Mouse (Mus musculus): Measurements from ENCODE around the gene Slc9a9. TPM values are rescaled to one million over a fixed set of nuclear protein-coding genes. Genes with fewer than 3 reads are reported as not detected.

Slc9a9 gene
- total and polyA plus RNA-seq, 2 experiments from 2014 or later: 6.0 to 6.7 TPM

GRCm38 (mm10) chr9:94674704-94675103 lies 5.0 kb downstream of the Slc9a9 start:
- H3K4me2 ChIP-seq (ENCODE audit: low read depth, low read length, poor library complexity, severe bottlenecking): no peak overlapping the region
- no peaks in the 10 kb centered on the region for H3K36me3 ChIP-seq (ENCODE audit: insufficient read depth, low read length)
- no peak for ATAC-seq (ENCODE audit: low FRiP score)
- no peak for TF ChIP-seq CTCF (IDR thresholded peaks at IDR 0.05)
- H3K9ac ChIP-seq (replicated peaks; ENCODE audit: low read length, poor library complexity, severe bottlenecking): no peak overlapping the region
- no peaks in the 10 kb centered on the region for H3K9me3 ChIP-seq (ENCODE audit: low read length)
- H3K4me1 ChIP-seq (ENCODE audit: insufficient read depth, low read length): peaks cover 5% of the 10 kb centered on the region; the same call in 1 of the 2 replicates
- 88% methylated on average over 1 of the region's 1 CpGs for WGBS
- H3K4me3 ChIP-seq (ENCODE audit: low read depth, low read length): no peak overlapping the region
- no peak overlapping the region for H3K27ac ChIP-seq (ENCODE audit: low read depth, low read length)
- no peak for DNase-seq (ENCODE audit: low spot score)
- H3K27me3 ChIP-seq (ENCODE audit: insufficient read depth, low read length): no peaks in the 10 kb centered on the region

GRCm38 (mm10) chr9:94678021-94678655 lies 8.4 kb downstream of the Slc9a9 start:
- ATAC-seq (ENCODE audit: low FRiP score) (no peak), DNase-seq (ENCODE audit: low spot score) (no peak)
- H3K4me2 ChIP-seq (ENCODE audit: low read depth, low read length, poor library complexity, severe bottlenecking): no peak overlapping the region
- H3K4me1 ChIP-seq (ENCODE audit: insufficient read depth, low read length): no peaks in the 10 kb centered on the region
- no peak for TF ChIP-seq CTCF (IDR thresholded peaks at IDR 0.05)
- no peaks in the 10 kb centered on the region for H3K27me3 ChIP-seq (ENCODE audit: insufficient read depth, low read length)
- WGBS: 77% methylated on average over 3 of the region's 3 CpGs
- H3K36me3 ChIP-seq (ENCODE audit: insufficient read depth, low read length): no peaks in the 10 kb centered on the region
- H3K9ac ChIP-seq (replicated peaks; ENCODE audit: low read length, poor library complexity, severe bottlenecking): no peak overlapping the region
- no peaks in the 10 kb centered on the region for H3K9me3 ChIP-seq (ENCODE audit: low read length)
- no peak overlapping the region for H3K4me3 ChIP-seq (ENCODE audit: low read depth, low read length)
- H3K27ac ChIP-seq (ENCODE audit: low read depth, low read length): no peak overlapping the region

- Histone ChIP-seq H3K27me3 (ENCODE audit: insufficient read depth, low read length) (no peaks in the 10 kb centered on the region), H3K36me3 (ENCODE audit: insufficient read depth, low read length) (no peaks in the 10 kb centered on the region), H3K4me2 (ENCODE audit: low read depth, low read length, poor library complexity, severe bottlenecking) (no peak overlapping the region), H3K4me3 (ENCODE audit: low read depth, low read length) (no peak overlapping the region), H3K9me3 (ENCODE audit: low read length) (no peaks in the 10 kb centered on the region), H3K9ac (replicated peaks; ENCODE audit: low read length, poor library complexity, severe bottlenecking) (no peak overlapping the region), H3K27ac (ENCODE audit: low read depth, low read length) (no peak overlapping the region), H3K4me1 (ENCODE audit: insufficient read depth, low read length) (no peaks in the 10 kb centered on the region)
- no peak for ATAC-seq (ENCODE audit: low FRiP score)
- no peak for DNase-seq (ENCODE audit: low spot score)
- 91% methylated on average over 18 of the region's 18 CpGs for WGBS
- no peak for TF ChIP-seq CTCF (IDR thresholded peaks at IDR 0.05)
These were observed 10.9 kb downstream of the Slc9a9 start for GRCm38 (mm10) chr9:94680468-94681094.

- no peak for DNase-seq (ENCODE audit: low spot score)
- 92% methylated on average over 8 of the region's 8 CpGs for WGBS
- Histone ChIP-seq H3K4me1 (ENCODE audit: insufficient read depth, low read length) (no peaks in the 10 kb centered on the region), H3K9ac (replicated peaks; ENCODE audit: low read length, poor library complexity, severe bottlenecking) (no peak overlapping the region), H3K36me3 (ENCODE audit: insufficient read depth, low read length) (no peaks in the 10 kb centered on the region), H3K27ac (ENCODE audit: low read depth, low read length) (no peak overlapping the region), H3K9me3 (ENCODE audit: low read length) (no peaks in the 10 kb centered on the region), H3K4me2 (ENCODE audit: low read depth, low read length, poor library complexity, severe bottlenecking) (no peak overlapping the region), H3K4me3 (ENCODE audit: low read depth, low read length) (no peak overlapping the region), H3K27me3 (ENCODE audit: insufficient read depth, low read length) (no peaks in the 10 kb centered on the region)
- ATAC-seq (ENCODE audit: low FRiP score): no peak
- TF ChIP-seq CTCF (IDR thresholded peaks at IDR 0.05): no peak
These were observed 11.4 kb downstream of the Slc9a9 start for GRCm38 (mm10) chr9:94681095-94681487.

GRCm38 (mm10) chr9:94682260-94682659 lies 12.6 kb downstream of the Slc9a9 start:
- Histone ChIP-seq H3K9ac (replicated peaks; ENCODE audit: low read length, poor library complexity, severe bottlenecking) (no peak overlapping the region), H3K9me3 (ENCODE audit: low read length) (no peaks in the 10 kb centered on the region), H3K4me3 (ENCODE audit: low read depth, low read length) (no peak overlapping the region), H3K4me2 (ENCODE audit: low read depth, low read length, poor library complexity, severe bottlenecking) (no peak overlapping the region), H3K36me3 (ENCODE audit: insufficient read depth, low read length) (no peaks in the 10 kb centered on the region), H3K27ac (ENCODE audit: low read depth, low read length) (no peak overlapping the region), H3K27me3 (ENCODE audit: insufficient read depth, low read length) (no peaks in the 10 kb centered on the region), H3K4me1 (ENCODE audit: insufficient read depth, low read length) (no peaks in the 10 kb centered on the region; the same call in 1 of the 2 replicates)
- WGBS: 89% methylated on average over 2 of the region's 2 CpGs
- no peak for TF ChIP-seq CTCF (IDR thresholded peaks at IDR 0.05)
- ATAC-seq (ENCODE audit: low FRiP score) (no peak), DNase-seq (ENCODE audit: low spot score) (no peak)

- H3K4me2 ChIP-seq (ENCODE audit: low read depth, low read length, poor library complexity, severe bottlenecking): no peak overlapping the region
- WGBS: 95% methylated on average over 1 of the region's 1 CpGs
- ATAC-seq (ENCODE audit: low FRiP score) (no peak), DNase-seq (ENCODE audit: low spot score) (no peak)
- H3K9me3 ChIP-seq (ENCODE audit: low read length): no peaks in the 10 kb centered on the region
- no peak for TF ChIP-seq CTCF (IDR thresholded peaks at IDR 0.05)
- H3K36me3 ChIP-seq (ENCODE audit: insufficient read depth, low read length): no peaks in the 10 kb centered on the region
- no peaks in the 10 kb centered on the region; the same call in 1 of the 2 replicates for H3K4me1 ChIP-seq (ENCODE audit: insufficient read depth, low read length)
- no peak overlapping the region for H3K4me3 ChIP-seq (ENCODE audit: low read depth, low read length)
- no peak overlapping the region for H3K9ac ChIP-seq (replicated peaks; ENCODE audit: low read length, poor library complexity, severe bottlenecking)
- H3K27ac ChIP-seq (ENCODE audit: low read depth, low read length): no peak overlapping the region
- no peaks in the 10 kb centered on the region for H3K27me3 ChIP-seq (ENCODE audit: insufficient read depth, low read length)
These were observed 15.9 kb downstream of the Slc9a9 start for GRCm38 (mm10) chr9:94685640-94686039.
